Mouse (Mus musculus): ENCODE results near the gene Hist1h4i.

- TF ChIP-seq POLR2A (IDR thresholded peaks at IDR 0.05; ENCODE audit: low read depth, low read length) (no peak), CTCF (IDR thresholded peaks at IDR 0.05; ENCODE audit: extremely low read depth, insufficient read depth, insufficient read length, insufficient replicate concordance) (no peak)
These were observed 35.4 kb downstream of the Hist1h4i start for GRCm38 (mm10) chr13:22005605-22006333.
